Mouse (Mus musculus): ENCODE measurements around the gene Tmprss9.

DNA sequence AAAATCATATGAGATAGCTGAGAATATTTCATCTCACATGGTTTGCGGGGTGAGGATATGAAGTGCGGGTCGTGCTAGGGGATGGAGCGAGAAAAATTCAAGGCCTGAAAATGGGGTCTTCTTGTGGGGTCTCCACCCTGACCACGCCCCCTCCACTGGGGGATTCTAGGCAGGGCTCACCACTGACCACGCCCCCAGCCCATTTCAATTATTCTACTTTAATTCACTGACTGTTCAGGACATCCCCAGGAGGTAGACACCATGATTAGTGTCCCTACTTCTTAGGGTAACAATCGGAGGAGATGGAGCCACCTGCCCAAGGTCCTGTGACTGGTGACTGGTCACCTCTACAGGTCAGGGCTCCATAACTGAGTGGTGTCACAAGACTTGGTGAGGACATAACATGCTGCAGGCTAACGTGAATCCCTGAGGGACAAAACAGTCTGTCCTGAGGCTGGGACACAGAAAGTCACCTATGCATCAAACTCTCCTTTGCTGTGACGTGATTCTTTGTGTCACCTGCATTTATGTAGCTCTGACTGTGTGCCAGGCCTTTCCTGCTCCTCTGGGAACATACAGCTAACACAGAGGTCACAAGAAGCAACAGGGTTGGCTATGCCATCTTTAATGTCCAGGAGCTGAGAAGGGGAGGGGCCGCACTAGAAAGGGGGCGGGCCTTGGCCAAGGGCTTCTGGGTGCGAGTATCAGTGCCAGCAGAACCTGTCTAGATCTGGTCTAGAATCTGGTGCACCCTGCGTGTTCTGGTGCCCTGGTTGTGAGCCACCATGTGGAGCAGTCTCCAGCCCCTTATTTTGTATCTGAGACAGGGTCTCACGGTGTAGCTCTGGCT is 62.7 kb downstream of the Tmprss9 start:
- TF ChIP-seq POLR2A (IDR thresholded peaks at IDR 0.05; ENCODE audit: borderline replicate concordance, low read depth, low read length) (no peak), CTCF (IDR thresholded peaks at IDR 0.05; ENCODE audit: low read depth, low read length) (no peak)
